Mouse (Mus musculus): ENCODE measurements around the gene Ifitm6. TPM values are rescaled to one million over a fixed set of nuclear protein-coding genes. Genes with fewer than 3 reads are reported as not detected.

Ifitm6 gene
- polyA plus RNA-seq, 1 experiment: 0.19 TPM

DNA sequence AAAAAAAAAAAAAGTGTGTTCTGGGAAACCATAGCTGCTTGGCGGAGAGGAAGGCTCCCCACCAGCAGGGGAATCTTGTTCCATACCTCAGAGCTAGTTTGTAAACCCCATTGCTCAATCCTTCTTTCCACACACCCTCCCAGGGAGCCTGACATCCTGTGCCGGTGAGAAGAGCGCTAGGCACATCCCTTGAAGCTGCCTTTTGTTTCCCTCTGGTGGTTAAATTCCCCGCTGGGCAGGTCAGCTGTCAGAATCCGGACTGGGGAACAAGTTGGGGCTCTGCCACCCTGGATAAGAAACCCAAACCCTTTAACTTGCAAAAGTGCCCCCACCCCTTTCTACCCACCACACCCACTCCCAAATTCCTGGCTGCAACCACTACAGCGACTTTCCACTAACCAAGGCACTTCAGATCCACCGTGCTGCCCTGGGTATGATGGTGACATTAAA lies 9.4 kb downstream of the Ifitm6 start:
- H3K27me3 ChIP-seq (ENCODE audit: control insufficient read depth, insufficient read depth, low read length): no peaks in the 10 kb centered on the region
- TF ChIP-seq POLR2A (IDR thresholded peaks at IDR 0.05; ENCODE audit: control insufficient read depth, low read depth, low read length) (no peak), CTCF (IDR thresholded peaks at IDR 0.05; ENCODE audit: control insufficient read depth, insufficient read depth, insufficient replicate concordance, low read depth, low read length) (no peak)
- no peak overlapping the region for H3K27ac ChIP-seq (ENCODE audit: control insufficient read depth, insufficient read depth, low read depth, low read length)
- H3K4me3 ChIP-seq (ENCODE audit: control insufficient read depth, low read depth, low read length): no peak overlapping the region
- H3K4me1 ChIP-seq (ENCODE audit: control insufficient read depth, insufficient read depth, low read length): peaks cover 5% of the 10 kb centered on the region
- H3K36me3 ChIP-seq (ENCODE audit: control insufficient read depth, insufficient read depth, low read length): no peaks in the 10 kb centered on the region

DNA sequence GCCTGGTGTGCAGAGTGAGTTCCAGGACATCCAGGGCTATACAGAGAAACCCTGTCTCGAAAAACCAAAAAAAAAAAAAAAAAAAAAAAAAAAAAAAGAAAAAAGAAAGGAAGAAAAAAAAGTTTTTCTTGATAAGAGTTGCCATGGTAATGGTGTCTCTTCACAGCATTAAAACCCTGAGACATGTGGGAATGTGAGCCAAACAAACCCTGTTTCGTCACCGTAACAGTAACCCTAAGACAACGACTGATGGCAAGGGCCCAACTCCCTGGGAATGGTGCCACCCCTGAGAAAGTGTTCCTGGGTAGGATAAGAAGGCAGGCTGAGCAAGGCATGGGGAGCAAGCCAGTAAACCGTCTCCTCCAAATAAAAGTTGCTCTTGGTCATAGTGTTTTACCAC lies 10.8 kb downstream of the Ifitm6 start:
- Histone ChIP-seq H3K4me1 (ENCODE audit: control insufficient read depth, insufficient read depth, low read length) (peaks cover 5% of the 10 kb centered on the region), H3K36me3 (ENCODE audit: control insufficient read depth, insufficient read depth, low read length) (no peaks in the 10 kb centered on the region), H3K27ac (ENCODE audit: control insufficient read depth, insufficient read depth, low read depth, low read length) (no peak overlapping the region), H3K4me3 (ENCODE audit: control insufficient read depth, low read depth, low read length) (no peak overlapping the region), H3K27me3 (ENCODE audit: control insufficient read depth, insufficient read depth, low read length) (no peaks in the 10 kb centered on the region)
- TF ChIP-seq CTCF (IDR thresholded peaks at IDR 0.05; ENCODE audit: control insufficient read depth, insufficient read depth, insufficient replicate concordance, low read depth, low read length) (no peak), POLR2A (IDR thresholded peaks at IDR 0.05; ENCODE audit: control insufficient read depth, low read depth, low read length) (no peak)

DNA sequence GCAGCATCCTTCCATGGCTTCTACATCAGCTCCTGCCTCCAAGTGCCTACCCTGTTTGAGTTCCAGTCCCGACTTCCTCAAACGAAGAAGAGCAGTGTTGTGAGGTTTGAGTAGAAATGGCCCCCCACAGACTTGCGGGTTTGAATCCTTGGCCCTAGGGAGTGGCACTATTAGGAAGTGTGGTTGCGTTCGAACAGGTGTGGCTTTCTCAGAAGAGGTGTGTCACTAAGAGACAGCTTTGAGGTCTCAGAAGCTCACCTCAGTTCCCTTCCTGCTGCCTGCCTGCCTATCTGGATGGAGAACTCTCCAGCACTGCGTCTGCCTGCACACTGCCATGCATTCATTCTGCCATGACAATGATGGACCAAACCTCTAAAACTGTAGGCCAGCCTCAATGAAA lies 11.3 kb downstream of the Ifitm6 start:
- TF ChIP-seq CTCF (IDR thresholded peaks at IDR 0.05; ENCODE audit: control insufficient read depth, insufficient read depth, insufficient replicate concordance, low read depth, low read length) (no peak), POLR2A (IDR thresholded peaks at IDR 0.05; ENCODE audit: control insufficient read depth, low read depth, low read length) (no peak)
- H3K27ac ChIP-seq (ENCODE audit: control insufficient read depth, insufficient read depth, low read depth, low read length): no peak overlapping the region

DNA sequence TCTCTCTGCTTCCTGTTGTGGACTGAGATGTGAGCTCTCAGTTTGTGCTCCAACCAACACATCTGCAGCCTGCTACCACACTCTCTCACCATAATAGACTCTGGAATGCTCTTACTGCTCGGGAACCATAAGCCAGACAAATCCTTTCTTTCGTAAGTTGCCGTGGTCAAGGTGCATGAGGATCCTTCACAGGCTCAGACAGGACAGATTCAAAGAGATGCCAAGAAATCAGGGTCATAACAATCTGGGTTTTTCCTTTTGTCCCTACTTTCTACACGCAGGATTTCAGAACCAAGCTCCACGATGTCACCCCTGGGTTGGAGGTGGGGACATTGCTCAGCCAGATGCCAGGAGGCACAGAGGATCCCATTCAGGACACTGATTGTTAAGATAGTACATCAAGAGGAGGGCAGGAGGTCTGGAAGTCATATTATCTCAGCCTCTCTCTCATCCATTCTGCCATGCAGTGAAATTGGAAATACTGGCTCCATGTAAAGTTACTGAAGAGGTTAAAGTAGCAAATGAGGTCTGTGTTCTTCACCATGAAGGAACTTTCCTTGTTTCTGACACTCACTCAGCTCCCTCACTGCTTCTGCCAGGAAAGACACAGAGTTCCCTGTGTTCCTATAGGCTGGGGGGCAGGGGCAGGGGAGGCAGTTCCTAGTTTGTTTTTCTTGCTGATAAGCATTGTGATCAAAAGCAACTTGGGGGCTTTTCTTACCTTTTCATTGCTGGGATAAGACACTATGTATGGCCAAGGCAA lies 14.3 kb downstream of the Ifitm6 start:
- Histone ChIP-seq H3K36me3 (ENCODE audit: control insufficient read depth, insufficient read depth, low read length) (no peaks in the 10 kb centered on the region), H3K27me3 (ENCODE audit: control insufficient read depth, insufficient read depth, low read length) (no peaks in the 10 kb centered on the region), H3K4me1 (ENCODE audit: control insufficient read depth, insufficient read depth, low read length) (no peaks in the 10 kb centered on the region; the same call in 1 of the 2 replicates), H3K4me3 (ENCODE audit: control insufficient read depth, low read depth, low read length) (no peak overlapping the region), H3K27ac (ENCODE audit: control insufficient read depth, insufficient read depth, low read depth, low read length) (no peak overlapping the region)
- no peak for TF ChIP-seq CTCF (IDR thresholded peaks at IDR 0.05; ENCODE audit: control insufficient read depth, insufficient read depth, insufficient replicate concordance, low read depth, low read length)
- TF ChIP-seq POLR2A (IDR thresholded peaks at IDR 0.05; ENCODE audit: control insufficient read depth, low read depth, low read length): no peak

More for the DNA sequence above, 11.3 kb downstream of the Ifitm6 start:
- peaks cover 5% of the 10 kb centered on the region for H3K4me1 ChIP-seq (ENCODE audit: control insufficient read depth, insufficient read depth, low read length)
- H3K27me3 ChIP-seq (ENCODE audit: control insufficient read depth, insufficient read depth, low read length): no peaks in the 10 kb centered on the region
- H3K4me3 ChIP-seq (ENCODE audit: control insufficient read depth, low read depth, low read length): no peak overlapping the region
- no peaks in the 10 kb centered on the region for H3K36me3 ChIP-seq (ENCODE audit: control insufficient read depth, insufficient read depth, low read length)

DNA sequence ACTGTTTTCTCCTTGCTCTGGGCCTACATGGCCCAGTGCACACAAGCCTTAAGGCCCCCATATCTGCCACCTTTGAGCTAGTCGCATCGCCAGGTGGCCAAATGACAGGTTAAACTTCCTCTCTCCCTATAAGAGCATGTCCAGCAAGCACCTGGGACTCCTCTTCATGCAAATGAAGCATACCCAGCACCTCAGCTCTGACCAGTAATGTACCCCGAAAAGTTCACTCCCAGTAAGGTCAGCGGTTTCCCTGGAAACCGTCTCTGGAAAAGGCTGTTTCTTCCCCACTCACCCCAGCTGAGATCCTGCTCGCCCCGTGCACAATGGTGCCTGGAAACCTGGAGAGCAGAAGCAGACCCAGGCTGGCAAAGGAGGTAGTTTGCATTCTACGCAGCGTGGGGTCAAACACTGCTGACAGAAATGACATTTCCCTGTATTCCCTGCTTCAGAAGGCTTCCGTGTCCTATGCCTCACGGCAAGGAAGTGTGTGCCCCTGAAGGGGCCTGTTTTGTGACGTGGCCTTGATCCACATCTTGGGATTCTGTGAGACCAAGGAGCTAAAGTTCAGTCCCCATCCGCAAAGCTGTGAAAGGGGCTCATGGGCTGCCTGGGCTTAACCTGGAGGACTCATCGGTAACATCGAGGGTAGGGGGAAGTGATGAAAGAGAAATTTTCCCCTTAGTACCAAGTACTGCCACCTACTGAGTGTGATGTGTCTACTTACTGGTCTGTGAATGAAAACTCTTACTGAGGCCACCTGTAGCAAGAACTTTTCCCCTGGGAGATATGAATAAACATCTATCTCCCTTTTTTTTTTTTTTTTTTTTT lies 16.6 kb downstream of the Ifitm6 start:
- H3K27ac ChIP-seq (ENCODE audit: control insufficient read depth, insufficient read depth, low read depth, low read length): no peak overlapping the region
- TF ChIP-seq CTCF (IDR thresholded peaks at IDR 0.05; ENCODE audit: control insufficient read depth, insufficient read depth, insufficient replicate concordance, low read depth, low read length): no peak
- no peak for TF ChIP-seq POLR2A (IDR thresholded peaks at IDR 0.05; ENCODE audit: control insufficient read depth, low read depth, low read length)
- no peaks in the 10 kb centered on the region for H3K27me3 ChIP-seq (ENCODE audit: control insufficient read depth, insufficient read depth, low read length)
- H3K4me3 ChIP-seq (ENCODE audit: control insufficient read depth, low read depth, low read length): no peak overlapping the region
- no peaks in the 10 kb centered on the region for H3K36me3 ChIP-seq (ENCODE audit: control insufficient read depth, insufficient read depth, low read length)
- H3K4me1 ChIP-seq (ENCODE audit: control insufficient read depth, insufficient read depth, low read length): no peaks in the 10 kb centered on the region

DNA sequence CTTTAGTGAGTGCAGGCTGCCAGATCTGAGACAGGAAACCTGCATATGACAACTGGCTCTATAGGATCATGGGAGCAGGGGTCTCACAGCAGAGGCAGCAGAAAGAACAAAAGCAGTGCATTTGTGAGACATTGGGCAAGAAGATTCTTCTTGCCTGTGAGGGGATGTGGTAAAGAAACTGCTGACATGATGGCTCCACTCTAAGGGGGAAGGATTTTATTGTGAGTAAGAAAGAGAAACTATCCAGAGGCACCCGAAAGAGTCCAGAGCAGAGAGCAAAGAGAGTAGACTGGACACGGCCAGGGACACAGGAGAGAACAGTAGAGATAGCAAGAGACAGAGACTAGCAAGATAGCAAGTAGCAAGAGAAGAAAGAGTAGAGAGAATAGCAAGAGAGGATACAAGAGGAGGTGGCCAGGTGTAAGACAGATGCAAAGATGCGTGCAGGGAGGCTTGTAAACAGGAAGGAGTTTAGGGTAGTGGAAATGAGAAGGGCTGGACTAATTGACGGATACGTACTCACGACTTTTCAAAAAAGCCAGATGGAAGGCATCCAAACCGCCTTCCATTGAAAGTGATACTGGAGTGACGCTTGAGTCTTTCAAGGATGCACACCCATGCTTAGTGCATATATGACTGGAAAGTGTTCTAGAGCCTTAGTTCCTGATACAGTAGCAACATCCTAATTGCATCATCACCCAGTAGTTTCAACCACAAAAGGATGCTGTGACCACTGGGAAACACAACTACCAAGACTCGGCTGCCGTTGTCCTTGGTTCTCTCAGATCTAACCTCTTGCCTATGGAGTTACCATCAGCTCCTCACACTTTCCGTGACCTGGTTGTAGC lies 18.6 kb downstream of the Ifitm6 start:
- Histone ChIP-seq H3K36me3 (ENCODE audit: control insufficient read depth, insufficient read depth, low read length) (no peaks in the 10 kb centered on the region), H3K27me3 (ENCODE audit: control insufficient read depth, insufficient read depth, low read length) (no peaks in the 10 kb centered on the region), H3K4me3 (ENCODE audit: control insufficient read depth, low read depth, low read length) (no peak overlapping the region), H3K4me1 (ENCODE audit: control insufficient read depth, insufficient read depth, low read length) (no peaks in the 10 kb centered on the region), H3K27ac (ENCODE audit: control insufficient read depth, insufficient read depth, low read depth, low read length) (no peak overlapping the region)
- TF ChIP-seq CTCF (IDR thresholded peaks at IDR 0.05; ENCODE audit: control insufficient read depth, insufficient read depth, insufficient replicate concordance, low read depth, low read length) (no peak), POLR2A (IDR thresholded peaks at IDR 0.05; ENCODE audit: control insufficient read depth, low read depth, low read length) (no peak)

Data from testis, adult 2 months (tissue).